Mouse (Mus musculus) liver, embryonic 16.5 days (tissue): ENCODE data around the gene Rpl13. TPM values are rescaled to one million over a fixed set of nuclear protein-coding genes. Genes with fewer than 3 reads are reported as not detected.

Experiments used
- ATAC-seq: fragments of 200-750 bp; cut with Nextera tagmentation; 2 replicates; pipeline ENCODE4 v1.8.0; 2017; ENCODE audit warnings: low read depth, mild to moderate bottlenecking, moderate number of reproducible peaks, moderate library complexity
- H3K27ac ChIP-seq: fragments of 300-500 bp; sonication (generic); 2 replicates; pipeline ENCODE4 v1.5.1; 2014; ENCODE audit warnings: mild to moderate bottlenecking, low read length
- H3K27me3 ChIP-seq: fragments of 300-500 bp; sonication (generic); 2 replicates; pipeline ENCODE4 v1.6.1; 2014; ENCODE audit warnings: low read depth, low read length, mixed read lengths; ENCODE audit not compliant: control insufficient read depth, insufficient read depth
- H3K36me3 ChIP-seq: fragments of 300-500 bp; sonication (generic); 2 replicates; pipeline ENCODE4 v1.6.1; 2014; ENCODE audit warnings: mild to moderate bottlenecking; ENCODE audit not compliant: control insufficient read depth, insufficient read depth
- H3K4me1 ChIP-seq: fragments of 300-500 bp; sonication (generic); 2 replicates; pipeline ENCODE4 v1.6.1; 2014; ENCODE audit warnings: low read depth, low read length, mixed read lengths; ENCODE audit not compliant: control insufficient read depth
- H3K4me2 ChIP-seq: fragments of 300-500 bp; sonication (generic); 2 replicates; pipeline ENCODE4 v1.6.1; 2014; ENCODE audit warnings: low read depth, low read length, mixed read lengths
- H3K4me3 ChIP-seq: fragments of 300-500 bp; sonication (generic); 2 replicates; pipeline ENCODE4 v1.5.1; 2014; ENCODE audit warnings: low read depth, mild to moderate bottlenecking, low read length
- H3K9ac ChIP-seq: fragments of 300-500 bp; sonication (generic); 2 replicates; pipeline ENCODE4 v1.6.1; 2014; ENCODE audit warnings: low read depth, low read length
- H3K9me3 ChIP-seq: fragments of 300-500 bp; sonication (generic); replicated peaks from 2 replicates; pipeline ENCODE4 v1.6.1; 2016; ENCODE audit warnings: low read length; ENCODE audit not compliant: control insufficient read depth
- WGBS: fragments of 180-500 bp; shearing (Covaris S2); extraction: QIAGEN DNeasy Blood & Tissue Kit; methylation state at CpG from one replicate; pipeline ENCODE4 v1.1.7; 2014; ENCODE audit not compliant: insufficient replicate concordance; 5-methylcytosine and 5-hydroxymethylcytosine counted together
- polyA plus RNA-seq: library from polyadenylated mRNA; unstranded; fragments of >200 nt; fragmentation: Nextera tagmentation; extraction: Ambion mirVana; gene quantifications from 2 replicates; pipeline ENCODE4 v1.2.1, GENCODE M21; 2015

Gene Rpl13
- polyA plus RNA-seq: 732 and 803 TPM in 2 replicates

DNA sequence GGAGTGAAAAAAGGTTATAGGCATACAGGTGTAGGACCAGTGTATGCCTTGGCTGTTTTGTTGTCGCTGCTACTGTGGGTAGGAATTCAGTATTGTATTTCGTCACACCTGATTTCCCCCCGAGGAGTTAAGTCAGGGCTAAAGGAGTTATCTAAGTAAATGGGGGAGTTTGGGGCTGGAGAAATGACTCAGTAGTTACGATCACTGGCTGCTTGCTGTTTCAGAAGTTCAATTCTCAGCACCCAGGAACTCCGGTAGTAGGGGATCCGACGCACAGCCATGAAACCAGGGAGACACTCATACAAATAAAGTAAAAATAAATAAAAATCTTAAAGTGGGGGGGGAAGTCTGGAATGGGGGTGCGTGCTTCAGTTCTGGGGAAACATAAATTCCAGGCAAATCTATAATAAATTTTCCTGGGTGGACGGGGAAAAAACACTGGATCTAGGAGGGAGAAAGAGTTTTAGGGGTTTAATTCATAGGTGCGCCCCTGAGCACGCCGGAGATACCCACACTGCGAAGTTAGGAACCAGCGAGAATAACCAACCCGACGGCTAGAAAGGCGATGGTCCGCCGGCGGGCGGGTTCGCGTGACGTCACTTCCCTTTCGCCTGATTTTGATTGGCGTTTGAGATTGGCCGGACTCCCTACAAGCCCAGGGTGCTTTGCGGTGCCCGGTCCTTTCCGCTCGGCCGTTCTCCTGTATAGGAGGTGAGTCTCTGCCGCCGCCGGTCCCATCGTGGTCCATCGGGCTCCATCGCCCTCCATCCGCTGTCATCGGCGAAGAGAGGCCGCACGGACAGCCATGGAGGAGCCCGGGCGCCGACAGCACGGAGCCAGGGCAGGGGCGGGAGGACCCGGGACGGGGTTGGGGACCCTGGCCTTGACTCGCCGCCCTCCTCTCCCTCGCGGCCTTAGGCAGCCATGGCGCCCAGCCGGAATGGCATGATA is at the start of gene Rpl13:
Gene Rpl13, plus strand, starts transcription at position 616 of the 951 bp plus-strand sequence.
- Histone ChIP-seq H3K27me3 (no peaks in the 10 kb centered on the region), H3K9me3 (no peaks in the 10 kb centered on the region), H3K9ac (peak within 1 kb of the TSS; percentile 79), H3K36me3 (peaks cover 21% of the 10 kb centered on the region), H3K4me2 (peak within 1 kb of the TSS; percentile 83), H3K27ac (peak within 1 kb of the TSS; percentile 78), H3K4me1 (peaks cover 12% of the 10 kb centered on the region), H3K4me3 (peak within 1 kb of the TSS; percentile 83)
- WGBS: under 1% methylated on average over 56 of the region's 56 CpGs
- peak; percentile 96 for ATAC-seq

- Histone ChIP-seq H3K4me3 (no peak within 1 kb of the TSS), H3K4me2 (no peak within 1 kb of the TSS), H3K36me3 (no peaks in the 10 kb centered on the region), H3K9me3 (no peaks in the 10 kb centered on the region), H3K4me1 (peaks cover 20% of the 10 kb centered on the region), H3K27me3 (no peaks in the 10 kb centered on the region), H3K27ac (no peak within 1 kb of the TSS), H3K9ac (no peak within 1 kb of the TSS)
- no peak for ATAC-seq
- WGBS: 65% methylated on average over 7 of the region's 7 CpGs
Observed at GRCm38 (mm10) chr8:123062721-123063120, 39.4 kb upstream of the Rpl13 start, which contains the start of gene Spg7. Gene Spg7 (plus strand): TSS chr8:123062942.

DNA sequence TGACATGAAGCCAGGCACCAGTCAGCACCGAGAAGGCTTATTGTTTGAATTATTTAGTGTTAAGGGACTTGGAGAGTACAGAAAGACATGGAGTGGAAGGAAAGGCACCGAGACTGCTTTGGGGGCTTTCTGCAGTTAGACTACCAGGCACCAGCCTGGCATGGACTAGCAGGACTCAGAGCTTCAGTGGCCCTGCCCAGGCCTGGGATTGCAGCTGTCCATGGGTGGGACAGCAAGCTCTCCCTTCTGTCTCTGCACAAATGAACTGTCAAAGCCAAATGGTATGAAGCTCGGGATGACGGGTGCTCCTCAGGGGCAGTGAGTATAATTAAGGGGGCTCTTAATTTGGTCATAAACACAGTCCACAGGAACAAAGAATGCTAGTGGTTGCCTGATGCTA is 38.1 kb upstream of the Rpl13 start:
- Histone ChIP-seq H3K4me2 (peak overlapping the region; percentile 76), H3K36me3 (no peaks in the 10 kb centered on the region), H3K4me1 (peaks cover 20% of the 10 kb centered on the region), H3K9ac (peak overlapping the region; percentile 77), H3K9me3 (no peaks in the 10 kb centered on the region), H3K27ac (no peak overlapping the region), H3K4me3 (peak overlapping the region; percentile 96), H3K27me3 (no peaks in the 10 kb centered on the region)
- no peak for ATAC-seq
- WGBS: 80% methylated on average over 4 of the region's 4 CpGs

DNA sequence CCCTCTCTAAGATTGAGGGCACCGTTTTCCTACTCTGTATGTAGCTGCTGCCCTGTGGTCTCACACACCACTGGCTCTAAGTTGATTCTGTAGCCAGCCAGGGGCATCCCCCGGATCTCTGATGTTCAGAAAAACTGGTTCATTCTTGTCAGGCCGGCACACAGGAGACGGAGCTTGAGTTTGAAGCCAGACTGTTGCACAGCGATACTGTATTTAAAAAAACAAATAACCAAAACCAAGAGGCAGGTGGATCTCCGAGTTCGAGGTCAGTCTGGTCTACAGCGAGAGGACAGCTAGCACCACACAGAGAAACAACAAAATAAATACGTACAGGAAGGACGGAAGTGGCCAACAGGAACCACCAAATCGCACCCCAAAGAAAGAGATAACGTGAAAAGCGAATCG is 37.3 kb upstream of the Rpl13 start:
- Histone ChIP-seq H3K4me3 (peak overlapping the region; percentile 96), H3K4me1 (peaks cover 20% of the 10 kb centered on the region), H3K9ac (peak overlapping the region; percentile 77), H3K4me2 (peak overlapping the region; percentile 76), H3K27me3 (no peaks in the 10 kb centered on the region), H3K36me3 (no peaks in the 10 kb centered on the region), H3K9me3 (no peaks in the 10 kb centered on the region), H3K27ac (peak overlapping the region; percentile 87)
- under 1% methylated on average over 14 of the region's 14 CpGs for WGBS
- peak; percentile 1 for ATAC-seq

GRCm38 (mm10) chr8:123065214-123066100 is 36.7 kb upstream of the Rpl13 start:
- H3K4me1 ChIP-seq: peaks cover 20% of the 10 kb centered on the region
- peak overlapping the region; percentile 92 for H3K4me2 ChIP-seq
- no peaks in the 10 kb centered on the region for H3K36me3 ChIP-seq
- H3K9ac ChIP-seq: peak overlapping the region; percentile 97
- peak overlapping the region; percentile 96 for H3K4me3 ChIP-seq
- no peaks in the 10 kb centered on the region for H3K9me3 ChIP-seq
- H3K27ac ChIP-seq: peak overlapping the region; percentile 87
- no peaks in the 10 kb centered on the region for H3K27me3 ChIP-seq
- under 1% methylated on average over 84 of the region's 84 CpGs for WGBS
- ATAC-seq: peak; percentile 98

GRCm38 (mm10) chr8:123066101-123066683 is 36.0 kb upstream of the Rpl13 start:
- Histone ChIP-seq H3K9me3 (no peaks in the 10 kb centered on the region), H3K4me3 (peak overlapping the region; percentile 96), H3K4me1 (peaks cover 20% of the 10 kb centered on the region), H3K27me3 (no peaks in the 10 kb centered on the region), H3K27ac (peak overlapping the region; percentile 87), H3K4me2 (peak overlapping the region; percentile 92), H3K9ac (peak overlapping the region; percentile 97), H3K36me3 (no peaks in the 10 kb centered on the region)
- no peak for ATAC-seq
- 31% methylated on average over 7 of the region's 7 CpGs for WGBS

DNA sequence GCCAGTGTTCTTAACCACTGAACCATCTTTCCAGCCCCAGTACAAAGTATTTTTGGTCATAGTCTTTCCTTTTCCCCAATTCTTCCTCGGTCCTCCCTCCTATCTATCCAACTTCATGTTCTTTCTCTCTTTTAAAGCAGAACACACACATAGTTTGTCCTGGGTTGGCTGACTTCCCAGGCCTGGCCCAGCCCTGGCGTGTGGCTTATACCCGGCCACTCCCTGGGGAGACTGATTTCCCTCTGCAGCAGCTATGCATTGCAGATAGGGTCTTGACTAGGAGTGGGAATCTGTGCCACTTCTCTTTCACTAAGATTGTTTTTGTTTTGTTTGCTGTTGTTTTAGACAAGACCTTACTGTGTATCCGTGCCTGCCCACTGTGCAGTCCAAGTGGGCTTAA is 31.0 kb upstream of the Rpl13 start:
- no peak for ATAC-seq
- H3K36me3 ChIP-seq: no peaks in the 10 kb centered on the region; the same call in 1 of the 2 replicates
- no peak overlapping the region for H3K27ac ChIP-seq
- no peaks in the 10 kb centered on the region for H3K27me3 ChIP-seq
- no peak overlapping the region for H3K9ac ChIP-seq
- H3K9me3 ChIP-seq: no peaks in the 10 kb centered on the region
- WGBS: 79% methylated on average over 4 of the region's 4 CpGs
- H3K4me1 ChIP-seq: peaks cover 9% of the 10 kb centered on the region
- H3K4me2 ChIP-seq: no peak overlapping the region
- H3K4me3 ChIP-seq: no peak overlapping the region

- Histone ChIP-seq H3K27ac (no peak overlapping the region), H3K9ac (no peak overlapping the region), H3K4me3 (no peak overlapping the region), H3K9me3 (no peaks in the 10 kb centered on the region), H3K27me3 (no peaks in the 10 kb centered on the region), H3K4me2 (no peak overlapping the region), H3K4me1 (no peaks in the 10 kb centered on the region), H3K36me3 (peaks cover 16% of the 10 kb centered on the region)
- WGBS: 50% methylated on average over 6 of the region's 6 CpGs
- no peak; the same call in 1 of the 2 replicates for ATAC-seq
Observed at GRCm38 (mm10) chr8:123077213-123077612, 24.9 kb upstream of the Rpl13 start.
